Mouse (Mus musculus): ENCODE measurements around the gene Acer2. TPM values are rescaled to one million over a fixed set of nuclear protein-coding genes. Genes with fewer than 3 reads are reported as not detected.

Acer2 gene
- polyA plus RNA-seq, 1 experiment from 2014 or later: 18.1 TPM

Other genes starting within 250 kb of the Acer2 start
- gene Plin2, start 204.3 kb upstream of the Acer2 start, polyA plus RNA-seq (2015; fragmentation: Nextera tagmentation; extraction: Ambion mirVana): 40.0 and 53.9 TPM in 2 replicates
- 2.7 and 3.9 TPM in 2 replicates for gene Dennd4c, start 125.8 kb upstream of the Acer2 start, polyA plus RNA-seq (2015; fragmentation: Nextera tagmentation; extraction: Ambion mirVana)
- 338 and 471 TPM in 2 replicates for gene Rps6, start 17.0 kb upstream of the Acer2 start, polyA plus RNA-seq (2015; fragmentation: Nextera tagmentation; extraction: Ambion mirVana)

Measured in neural tube, embryonic 15.5 days (tissue).